Mouse (Mus musculus): ENCODE measurements around the gene Dlgap1. TPM values are rescaled to one million over a fixed set of nuclear protein-coding genes. Genes with fewer than 3 reads are reported as not detected.

The Dlgap1 gene
- total RNA-seq, 4 experiments from 2014 or later: 39.0 to 64.4 (median 46.2) TPM

GRCm38 (mm10) chr17:70765337-70765736 lies 796.5 kb downstream of the Dlgap1 start:
- DNase-seq: no peak

DNA sequence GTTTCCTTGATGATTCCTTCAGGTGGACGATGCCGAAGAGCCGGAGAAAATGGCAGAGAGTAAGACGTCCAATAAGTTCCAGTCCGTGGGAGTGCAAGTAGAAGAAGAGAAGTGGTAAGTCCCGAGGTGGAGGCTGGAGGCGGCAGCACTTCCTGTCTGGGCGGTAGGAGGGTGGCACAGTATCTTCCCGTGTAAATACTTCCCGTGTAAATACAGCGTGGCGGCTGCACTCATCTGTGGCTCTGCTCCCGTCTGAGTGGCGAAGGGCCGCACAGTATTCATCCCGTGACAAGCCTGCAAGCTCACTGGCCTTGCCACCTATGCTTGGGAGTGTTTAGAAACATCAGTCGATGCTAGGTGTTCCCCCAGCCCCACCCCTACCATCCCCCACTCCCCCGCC lies 797.1 kb downstream of the Dlgap1 start:
- DNase-seq: no peak

DNA sequence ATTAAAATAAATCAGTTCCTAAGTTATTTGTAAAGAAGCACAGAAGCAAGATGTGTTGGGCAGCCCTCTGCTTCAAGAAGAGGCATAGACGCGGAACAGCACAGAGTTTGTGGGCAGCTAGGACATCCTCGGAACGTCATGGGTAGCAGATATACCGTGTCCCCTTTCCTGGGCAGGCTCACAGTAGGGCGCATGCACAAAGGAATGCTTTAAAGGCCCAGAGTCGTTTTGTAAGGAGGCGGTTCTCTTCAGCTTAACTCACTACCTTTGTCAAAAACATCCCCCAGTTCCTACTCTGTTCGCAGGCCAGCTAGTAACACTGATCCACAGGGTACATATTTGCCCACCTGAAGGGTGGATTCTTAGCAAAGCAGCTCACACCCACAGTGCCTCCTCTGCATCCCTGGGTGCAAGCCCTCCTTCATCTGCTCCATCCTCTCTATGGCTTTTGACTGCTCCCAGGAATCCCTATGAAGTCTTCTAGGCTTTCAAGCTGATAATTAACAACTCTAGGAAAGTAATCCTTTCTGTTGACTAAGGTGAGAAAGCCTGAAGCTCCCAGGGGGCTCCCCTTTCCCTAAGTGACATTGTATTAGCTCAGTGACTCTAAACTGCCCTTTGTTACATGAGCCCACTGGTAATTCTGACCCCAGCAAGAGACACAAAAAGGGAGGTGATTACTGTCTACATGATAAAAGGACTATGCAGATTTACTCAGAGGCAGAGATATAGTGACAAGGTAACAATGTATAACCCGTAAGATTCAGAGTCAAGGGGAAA lies 803.4 kb downstream of the Dlgap1 start:
- no peak for DNase-seq

- DNase-seq: no peak
These were observed 810.9 kb downstream of the Dlgap1 start for GRCm38 (mm10) chr17:70779770-70780169.

GRCm38 (mm10) chr17:70780726-70781689 lies 812.1 kb downstream of the Dlgap1 start:
- DNase-seq: no peak

DNA sequence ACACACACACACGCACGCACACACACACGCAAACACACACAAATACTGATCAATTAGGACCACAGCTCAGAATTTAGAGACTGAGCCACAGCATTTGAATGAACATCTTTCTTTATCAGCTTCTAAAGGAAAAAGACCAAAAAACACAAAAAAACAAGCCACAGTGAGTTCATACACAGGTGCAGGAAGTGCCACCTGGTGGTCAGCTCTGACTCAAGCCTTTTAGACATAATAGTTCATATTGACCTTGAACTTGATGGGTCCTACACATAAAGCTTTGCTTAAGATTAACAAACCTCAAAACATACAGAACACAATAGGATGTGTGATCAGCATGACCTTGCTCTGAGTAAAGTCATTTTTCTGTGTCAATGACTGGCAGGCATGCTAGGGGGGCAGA lies 814.4 kb downstream of the Dlgap1 start:
- no peak for DNase-seq

- DNase-seq: no peak
These were observed 818.5 kb downstream of the Dlgap1 start for GRCm38 (mm10) chr17:70787366-70787765.

DNA sequence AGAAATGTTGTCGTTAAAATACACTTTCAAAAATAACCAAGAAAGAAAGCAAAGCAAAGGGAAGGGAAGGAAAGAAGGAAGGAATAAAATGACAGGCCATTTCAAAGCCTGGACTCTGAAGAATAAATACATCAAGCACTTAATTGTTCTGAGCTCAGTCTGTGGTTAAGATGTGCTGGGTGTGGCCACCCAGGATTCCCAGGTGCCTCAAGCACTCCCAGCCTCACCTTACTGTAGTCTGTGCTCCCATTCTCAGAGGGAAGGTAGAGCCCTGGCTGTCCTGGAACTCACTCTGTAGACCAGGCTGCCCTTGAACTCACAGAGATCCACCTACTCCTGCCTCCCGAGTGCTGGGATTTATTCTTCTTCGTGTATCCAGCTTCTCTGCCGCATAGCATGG lies 821.9 kb downstream of the Dlgap1 start:
- DNase-seq: no peak

- no peak for DNase-seq
These were observed 822.9 kb downstream of the Dlgap1 start for GRCm38 (mm10) chr17:70791596-70792275.

GRCm38 (mm10) chr17:70794291-70794690 lies 825.4 kb downstream of the Dlgap1 start:
- no peak for DNase-seq

DNA sequence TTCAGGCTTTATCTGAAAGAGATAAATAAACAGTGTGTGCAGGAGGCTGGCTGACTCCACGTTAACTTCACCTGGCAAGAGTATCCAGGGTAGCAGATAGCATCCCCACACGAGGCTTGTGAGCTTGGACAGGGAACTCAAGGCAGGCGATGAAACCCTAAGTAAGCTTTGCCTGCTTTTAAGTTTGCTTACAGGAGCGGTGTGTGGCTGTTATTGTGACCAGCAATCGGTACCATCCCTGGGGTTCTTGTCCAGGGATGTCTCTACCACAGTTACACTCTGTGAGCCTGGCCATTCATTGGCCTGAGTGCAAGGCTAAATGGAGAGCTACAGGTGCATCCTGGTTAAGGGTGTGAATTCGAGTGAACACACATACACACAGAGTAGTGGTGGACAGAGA lies 825.8 kb downstream of the Dlgap1 start:
- DNase-seq: no peak

DNA sequence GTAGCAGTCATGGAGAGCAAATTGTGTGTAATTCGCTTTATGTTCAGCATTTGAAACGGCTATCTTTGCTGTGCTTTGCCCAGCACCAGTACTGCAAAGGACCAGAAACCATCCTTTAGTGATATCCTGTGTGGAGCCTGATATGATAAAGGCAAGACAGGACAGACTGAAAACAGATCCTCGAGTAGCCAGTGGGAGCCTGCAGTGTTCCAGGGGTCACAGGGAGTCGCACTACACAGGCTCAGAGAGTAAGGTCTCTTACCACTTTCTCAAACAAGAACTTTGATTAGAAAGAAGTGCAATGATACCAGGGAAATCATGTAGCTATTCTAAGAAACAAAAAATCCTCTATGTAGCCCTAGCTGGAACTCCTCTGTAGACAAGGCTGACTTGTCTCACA lies 826.3 kb downstream of the Dlgap1 start:
- DNase-seq: no peak

- DNase-seq: no peak
These were observed 828.3 kb downstream of the Dlgap1 start for GRCm38 (mm10) chr17:70796940-70797772.

GRCm38 (mm10) chr17:70797773-70798045 lies 828.8 kb downstream of the Dlgap1 start:
- no peak for DNase-seq

DNA sequence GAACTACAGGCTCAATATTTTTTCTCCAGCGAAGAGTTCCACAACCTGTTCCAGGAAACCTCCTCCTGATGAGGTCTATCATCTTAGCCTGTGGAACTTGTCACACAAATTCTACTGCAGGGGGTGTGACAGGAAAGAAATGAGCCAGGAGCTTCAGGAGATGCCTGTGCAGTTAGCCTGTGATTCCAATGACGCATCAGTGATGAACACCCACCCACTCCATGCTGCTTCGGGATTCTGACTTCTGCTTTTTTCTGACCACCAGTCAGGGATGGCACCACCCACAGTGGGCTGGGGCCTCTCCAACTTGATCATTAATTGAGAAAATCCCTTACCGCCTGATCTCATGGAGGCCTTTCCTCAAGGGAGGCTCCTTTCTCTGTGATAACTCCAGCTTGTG lies 830.4 kb downstream of the Dlgap1 start:
- no peak for DNase-seq

- no peak for DNase-seq
These were observed 833.1 kb downstream of the Dlgap1 start for GRCm38 (mm10) chr17:70802022-70802421.

DNA sequence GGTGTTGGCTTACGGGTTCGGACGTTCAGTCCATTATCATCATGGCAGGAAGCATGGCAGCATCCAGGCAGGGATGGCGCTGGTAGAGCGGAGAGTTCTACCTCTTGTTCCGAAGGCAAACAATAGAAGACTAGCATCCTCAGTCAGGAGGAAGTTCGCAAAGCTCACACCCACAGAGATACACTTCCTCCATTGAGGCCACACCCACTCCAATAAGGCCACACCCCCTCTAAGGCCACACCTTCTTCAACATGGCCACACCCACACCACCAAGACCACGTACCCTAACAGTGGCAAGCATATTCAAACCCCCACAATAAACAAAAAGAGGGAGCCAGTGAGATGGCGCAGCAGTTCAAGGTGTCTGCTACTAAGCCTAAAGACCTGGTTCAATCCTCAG lies 837.0 kb downstream of the Dlgap1 start:
- DNase-seq: no peak

GRCm38 (mm10) chr17:70806600-70806999 lies 837.7 kb downstream of the Dlgap1 start:
- DNase-seq: no peak

GRCm38 (mm10) chr17:70807885-70808284 lies 839.0 kb downstream of the Dlgap1 start:
- no peak for DNase-seq

DNA sequence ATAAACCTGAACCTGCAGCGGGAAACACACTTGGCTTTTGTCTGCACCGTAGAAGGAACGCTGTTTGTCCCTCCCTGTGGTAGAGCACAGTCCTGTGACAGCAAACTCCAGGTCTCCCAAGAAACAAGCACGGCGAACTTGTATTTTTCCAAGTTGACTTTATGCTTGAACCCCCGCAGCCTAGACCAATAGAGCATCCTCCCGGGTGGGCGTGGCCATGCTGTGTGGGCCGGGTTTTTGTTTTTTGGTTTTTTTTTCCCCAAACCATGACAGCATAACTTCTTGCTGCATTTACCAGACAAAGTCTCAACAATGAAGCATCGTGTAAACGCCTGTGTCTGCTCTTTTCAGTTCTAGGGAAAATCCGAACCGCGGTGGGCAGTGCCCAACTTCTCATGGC lies 840.0 kb downstream of the Dlgap1 start:
- DNase-seq: peak; percentile 75

DNA sequence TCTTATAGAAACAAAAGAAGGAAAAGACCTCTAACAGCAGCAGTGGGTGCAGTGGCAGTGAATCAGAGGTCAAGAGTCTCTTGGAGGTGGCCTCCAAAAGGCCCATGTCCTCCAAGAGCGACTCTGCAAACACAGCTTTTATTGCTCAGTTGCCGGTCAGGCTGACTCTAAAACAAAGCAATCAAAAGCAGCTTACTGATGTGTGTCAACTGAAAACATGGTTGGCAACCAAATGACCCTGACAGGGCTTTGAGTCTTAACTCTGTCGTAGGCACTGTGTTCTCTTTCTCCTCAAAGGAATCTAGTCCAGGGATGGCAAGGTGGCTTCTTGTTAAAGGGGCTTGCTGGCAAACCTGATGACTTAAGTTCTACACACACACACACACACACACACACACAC lies 840.9 kb downstream of the Dlgap1 start:
- peak; percentile 36 for DNase-seq

DNA sequence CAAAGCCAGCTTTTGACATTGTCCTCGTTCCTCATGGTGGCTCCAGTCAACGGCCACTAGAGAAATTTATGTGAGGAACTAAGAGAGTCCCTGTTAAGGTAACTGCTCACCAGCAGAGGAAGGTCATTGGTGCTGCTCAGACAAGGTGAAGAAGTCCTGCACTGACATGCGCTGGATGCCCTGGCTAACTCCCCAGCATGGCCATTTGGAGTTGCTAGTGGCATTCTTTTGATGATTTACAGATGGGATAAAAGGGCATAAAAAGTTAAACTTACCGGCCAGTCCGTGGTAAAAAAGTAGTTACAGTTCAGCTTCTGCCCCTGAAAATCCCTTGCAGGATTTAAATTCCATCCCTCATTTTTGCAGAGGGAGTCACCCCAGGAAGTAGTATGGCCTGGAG lies 841.9 kb downstream of the Dlgap1 start:
- no peak for DNase-seq
